Mouse (Mus musculus): Measurements from ENCODE around the gene Olfr73.

- TF ChIP-seq CTCF (IDR thresholded peaks at IDR 0.05; ENCODE audit: low read depth) (no peak), EP300 (IDR thresholded peaks at IDR 0.05; ENCODE audit: low read depth) (no peak)
Measured at GRCm38 (mm10) chr2:88007515-88008318, 29.8 kb downstream of the Olfr73 start, which contains the start of gene Olfr1160.

All from heart, postnatal 0 days (tissue).